Mouse (Mus musculus): ENCODE measurements around the gene Nr4a2. TPM values are rescaled to one million over a fixed set of nuclear protein-coding genes. Genes with fewer than 3 reads are reported as not detected.

Nr4a2 gene
- total and polyA plus RNA-seq, 2 experiments = under 0.01 to 0.42 TPM

- H3K79me2 ChIP-seq (ENCODE audit: control insufficient read depth, insufficient read depth, low read length) = no peaks in the 10 kb centered on the region
- H3K27me3 ChIP-seq (ENCODE audit: control insufficient read depth, insufficient read depth, low read length) = 0 out of 2 replicates have a peak, but pooled peaks cover 2% of the 10 kb centered on the region
- no peaks in the 10 kb centered on the region for H3K4me1 ChIP-seq (ENCODE audit: control insufficient read depth, insufficient read depth, low read length)
- no peak overlapping the region for H3K9ac ChIP-seq (ENCODE audit: low read depth, low read length)
- H3K36me3 ChIP-seq (ENCODE audit: control insufficient read depth, insufficient read depth, low read length) = no peaks in the 10 kb centered on the region
- DNase-seq (ENCODE audit: extremely low read depth, low read depth, low spot score) = no peak
- H3K27ac ChIP-seq (replicated peaks; ENCODE audit: insufficient read depth, low read depth, low read length) = no peak overlapping the region
- 86% methylated on average over 1 of the region's 1 CpGs for WGBS
- no peak for TF ChIP-seq POLR2A (IDR thresholded peaks at IDR 0.05; ENCODE audit: extremely low read depth, insufficient read depth, low read length)
- no peak for TF ChIP-seq CTCF (IDR thresholded peaks at IDR 0.05; ENCODE audit: low read depth, low read length)
- H3K4me3 ChIP-seq (ENCODE audit: insufficient read depth, low read depth, low read length) = no peak overlapping the region
Observed at GRCm38 (mm10) chr2:57063480-57063879, 60.3 kb downstream of the Nr4a2 start.

Other genes with a start within 250 kb of the Nr4a2 start
- gene Gpd2, start 113.6 kb upstream of the Nr4a2 start, total RNA-seq (2014; rRNA removed) = 8.4 and 12.3 TPM in 2 replicates
- 4.4 and 7.1 TPM in 2 replicates for gene Gpd2, start 113.6 kb upstream of the Nr4a2 start, polyA plus RNA-seq (2012; rRNA removed)